Mouse (Mus musculus): ENCODE measurements around the gene Senp3.

The Senp3 gene

GRCm38 (mm10) chr11:69682209-69682839, 440 bp upstream of the Senp3 start:
- DNase-seq (ENCODE audit: low spot score in 2 of 2), result no peak

- DNase-seq (ENCODE audit: low spot score in 2 of 2), result no peak
Measured at GRCm38 (mm10) chr11:69680136-69680855, 1.6 kb downstream of the Senp3 start.

GRCm38 (mm10) chr11:69679144-69679543, 2.7 kb downstream of the Senp3 start:
- no peak for DNase-seq (ENCODE audit: low spot score in 2 of 2)

GRCm38 (mm10) chr11:69672211-69672706, 9.6 kb downstream of the Senp3 start, which contains the start of gene Eif4a1:
Gene Eif4a1, minus strand, starts transcription at chr11:69672423.
- peak; percentile 98 to 100 for DNase-seq (ENCODE audit: low spot score in 2 of 2)

- no peak for DNase-seq (ENCODE audit: low spot score in 2 of 2)
Measured at GRCm38 (mm10) chr11:69671726-69672124, 10.2 kb downstream of the Senp3 start.

- DNase-seq (ENCODE audit: low spot score in 2 of 2), result peak; percentile 95 to 99
Measured at GRCm38 (mm10) chr11:69670786-69671725, 10.8 kb downstream of the Senp3 start.

GRCm38 (mm10) chr11:69666665-69667005, 15.2 kb downstream of the Senp3 start:
- no peak for DNase-seq (ENCODE audit: low spot score in 2 of 2)

GRCm38 (mm10) chr11:69665961-69666664, 15.8 kb downstream of the Senp3 start, which contains the start of gene Cd68:
Gene Cd68, minus strand, starts transcription at chr11:69666153.
- DNase-seq (ENCODE audit: low spot score in 2 of 2), result no peak

GRCm38 (mm10) chr11:69665457-69665960, 16.4 kb downstream of the Senp3 start:
- DNase-seq (ENCODE audit: low spot score in 2 of 2), result no peak

- DNase-seq (ENCODE audit: low spot score in 2 of 2), result no peak
Measured at GRCm38 (mm10) chr11:69664841-69665240, 17.0 kb downstream of the Senp3 start.

GRCm38 (mm10) chr11:69663795-69664194, 18.1 kb downstream of the Senp3 start:
- DNase-seq (ENCODE audit: low spot score in 2 of 2), result no peak

- DNase-seq (ENCODE audit: low spot score in 2 of 2), result peak in 1 of 2 experiments; percentile 15
Measured at GRCm38 (mm10) chr11:69662967-69663671, 18.8 kb downstream of the Senp3 start.

GRCm38 (mm10) chr11:69662213-69662966, 19.5 kb downstream of the Senp3 start, which contains the start of gene Mpdu1:
Gene Mpdu1, minus strand, starts transcription at chr11:69662642.
- peak; percentile 91 to 93 for DNase-seq (ENCODE audit: low spot score in 2 of 2)

GRCm38 (mm10) chr11:69661221-69661881, 20.5 kb downstream of the Senp3 start:
- DNase-seq (ENCODE audit: low spot score in 2 of 2), result no peak

- DNase-seq (ENCODE audit: low spot score in 2 of 2), result no peak
Measured at GRCm38 (mm10) chr11:69657462-69657881, 24.4 kb downstream of the Senp3 start.

- peak; percentile 40 to 73 for DNase-seq (ENCODE audit: low spot score in 2 of 2)
Measured at GRCm38 (mm10) chr11:69656617-69657461, 25.0 kb downstream of the Senp3 start.

GRCm38 (mm10) chr11:69656065-69656455, 25.8 kb downstream of the Senp3 start:
- DNase-seq (ENCODE audit: low spot score in 2 of 2), result no peak
